Mouse (Mus musculus) testis, adult 2 months (tissue): Measurements from ENCODE around the gene Lbx2. TPM values are rescaled to one million over a fixed set of nuclear protein-coding genes. Genes with fewer than 3 reads are reported as not detected.

ENCODE experiments used
- H3K27ac ChIP-seq: fragments of 200-500 bp; 2 replicates; pipeline ENCODE4 v1.5.1; 2012; ENCODE audit warnings: low read depth, low read length; ENCODE audit not compliant: control insufficient read depth, insufficient read depth
- H3K27me3 ChIP-seq: fragments of 200-500 bp; 2 replicates; pipeline ENCODE4 v1.6.1; 2012; ENCODE audit warnings: mild to moderate bottlenecking, low read length, moderate library complexity; ENCODE audit not compliant: control insufficient read depth, insufficient read depth
- H3K36me3 ChIP-seq: fragments of 200-500 bp; 2 replicates; pipeline ENCODE4 v1.6.1; 2012; ENCODE audit warnings: mild to moderate bottlenecking, low read length; ENCODE audit not compliant: control insufficient read depth, insufficient read depth
- H3K4me1 ChIP-seq: fragments of 200-500 bp; 2 replicates; pipeline ENCODE4 v1.6.1; 2012; ENCODE audit warnings: low read length; ENCODE audit not compliant: control insufficient read depth, insufficient read depth
- H3K4me3 ChIP-seq: fragments of 200-500 bp; 2 replicates; pipeline ENCODE4 v1.5.1; 2012; ENCODE audit warnings: low read depth, mild to moderate bottlenecking, low read length, moderate library complexity, mixed read lengths; ENCODE audit not compliant: control insufficient read depth
- CTCF ChIP-seq: fragments of 200-500 bp; IDR thresholded peaks from 2 replicates; pipeline ENCODE4 v1.5.1; 2012; ENCODE audit warnings: low read depth, mild to moderate bottlenecking, inconsistent platforms, low read length, moderate library complexity; ENCODE audit not compliant: control insufficient read depth, insufficient read depth, insufficient replicate concordance
- POLR2A ChIP-seq: fragments of 200-500 bp; IDR thresholded peaks from 2 replicates; pipeline ENCODE4 v1.6.1; 2012; ENCODE audit warnings: low read depth, mild to moderate bottlenecking, inconsistent platforms, low read length, moderate library complexity; ENCODE audit not compliant: control insufficient read depth
- polyA plus RNA-seq: library from polyadenylated mRNA; depleted of rRNA; stranded (reverse); fragments of >200 nt; gene quantifications from 2 replicates; pipeline ENCODE4 v1.2.3, GENCODE M21; 2012

The Lbx2 gene
- polyA plus RNA-seq, 1 experiment: 0.25 TPM

DNA sequence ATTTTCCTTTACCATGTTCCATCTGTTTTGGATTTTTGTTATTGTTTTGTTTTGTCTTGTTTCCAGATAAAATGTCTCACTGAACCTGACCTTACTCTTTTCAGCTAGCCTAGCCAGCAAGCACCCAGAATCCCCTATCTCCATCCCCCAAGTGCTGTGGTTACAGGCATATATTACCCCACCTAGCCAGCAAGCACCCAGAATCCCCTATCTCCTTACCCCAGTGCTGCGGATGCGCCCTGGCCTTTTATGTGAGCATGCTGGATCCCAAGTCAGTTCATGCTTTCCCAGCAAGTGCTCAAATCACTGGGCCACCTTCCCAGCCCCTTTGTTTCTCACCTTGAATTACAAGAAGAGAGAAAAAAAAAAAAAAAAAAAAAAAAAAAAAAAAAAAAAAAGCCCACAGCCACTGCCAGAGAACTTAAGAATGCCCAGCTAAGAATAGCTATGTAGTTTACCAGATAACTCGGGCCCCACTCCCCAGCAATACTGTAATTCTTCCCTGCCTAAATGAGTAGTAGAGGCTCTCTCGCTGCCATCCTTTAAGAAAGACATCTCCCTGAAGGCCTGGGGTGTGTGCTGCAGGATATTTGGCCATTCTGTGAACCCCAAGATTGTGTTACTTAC, 25.5 kb downstream of the Lbx2 start:
- peaks cover 18% of the 10 kb centered on the region for H3K4me1 ChIP-seq

DNA sequence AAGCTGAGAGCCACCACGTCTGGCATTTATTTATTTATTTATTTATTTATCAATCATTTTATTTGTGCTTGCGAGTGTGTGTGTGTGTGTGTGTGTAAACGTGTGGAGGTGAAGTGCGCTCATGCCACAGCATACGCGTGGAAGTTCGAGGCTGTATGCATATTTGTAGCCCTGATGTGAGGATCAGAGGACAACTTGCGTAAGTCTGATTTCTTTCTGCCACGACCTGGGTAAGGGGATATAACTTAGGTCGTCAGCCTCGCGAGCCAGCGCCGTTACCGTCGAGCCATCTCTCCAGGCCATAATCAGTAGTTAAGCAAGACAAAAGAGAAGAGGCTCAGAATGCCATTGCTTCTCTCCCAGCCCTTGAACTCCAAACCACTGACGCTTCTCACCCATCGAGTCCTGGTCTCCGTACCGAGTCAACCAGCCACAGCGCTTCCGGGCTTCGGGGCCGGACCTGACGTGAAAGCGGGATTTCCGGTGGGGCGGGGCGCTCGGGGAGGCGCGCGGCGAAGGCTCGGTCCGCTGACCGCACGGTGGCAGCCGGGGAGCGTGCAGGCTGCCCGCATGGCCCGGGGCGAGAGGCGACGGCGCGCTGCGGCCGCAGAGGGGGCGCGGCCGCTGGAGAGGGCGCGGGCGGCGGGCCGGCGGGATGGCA, 29.0 kb downstream of the Lbx2 start, which contains the start of gene Mogs:
Gene Mogs, plus strand, starts transcription at position 486 of the 661 bp plus-strand sequence.
- TF ChIP-seq CTCF (no peak), POLR2A (peak; percentile 83)
- Histone ChIP-seq H3K27ac (peak within 1 kb of the TSS; percentile 64), H3K4me1 (peaks cover 12% of the 10 kb centered on the region)

More for the DNA sequence above, 25.5 kb downstream of the Lbx2 start:
- TF ChIP-seq CTCF (no peak), POLR2A (no peak)
- H3K27ac ChIP-seq: no peak overlapping the region
- no peak overlapping the region for H3K4me3 ChIP-seq
- no peaks in the 10 kb centered on the region for H3K36me3 ChIP-seq
- H3K27me3 ChIP-seq: no peaks in the 10 kb centered on the region

DNA sequence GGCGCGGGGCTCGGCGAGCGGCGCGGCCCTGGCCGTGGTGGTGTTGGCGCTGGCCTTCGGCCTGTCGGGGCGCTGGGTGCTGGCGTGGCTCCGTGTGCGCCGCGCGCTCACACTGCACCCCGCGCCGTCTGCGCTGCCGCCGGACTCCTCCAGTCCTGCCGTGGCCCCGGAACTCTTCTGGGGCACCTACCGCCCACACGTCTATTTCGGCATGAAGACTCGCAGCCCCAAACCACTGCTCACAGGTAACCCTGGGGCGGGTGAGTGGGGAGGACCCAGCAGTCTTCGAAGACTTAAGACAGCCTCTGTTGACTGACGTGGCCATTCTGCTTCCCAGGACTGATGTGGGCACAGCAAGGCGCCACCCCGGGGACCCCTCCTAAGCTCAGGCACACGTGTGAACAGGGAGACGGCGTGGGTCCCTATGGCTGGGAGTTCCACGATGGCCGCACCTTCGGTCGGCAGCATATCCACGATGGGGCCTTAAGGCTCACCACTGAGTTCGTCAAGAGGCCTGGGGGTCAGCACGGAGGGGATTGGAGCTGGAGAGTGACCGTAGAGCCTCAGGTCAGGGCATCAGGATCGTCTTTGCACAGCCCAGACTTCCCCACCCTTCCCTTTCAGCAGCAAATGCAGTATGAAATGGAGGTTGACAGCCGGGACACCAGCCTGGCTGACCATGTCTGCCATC, 29.7 kb downstream of the Lbx2 start:
- no peaks in the 10 kb centered on the region for H3K27me3 ChIP-seq
- peak overlapping the region; percentile 64; the same call in 1 of the 2 replicates for H3K27ac ChIP-seq
- H3K4me3 ChIP-seq: peak overlapping the region; percentile 99
- peaks cover 16% of the 10 kb centered on the region for H3K4me1 ChIP-seq
- no peaks in the 10 kb centered on the region; the same call in 1 of the 2 replicates for H3K36me3 ChIP-seq
- TF ChIP-seq POLR2A (no peak), CTCF (no peak)

More for the DNA sequence above, 29.0 kb downstream of the Lbx2 start, which contains the start of gene Mogs:
- Histone ChIP-seq H3K4me3 (peak within 1 kb of the TSS; percentile 99), H3K27me3 (no peaks in the 10 kb centered on the region), H3K36me3 (no peaks in the 10 kb centered on the region; the same call in 1 of the 2 replicates)

DNA sequence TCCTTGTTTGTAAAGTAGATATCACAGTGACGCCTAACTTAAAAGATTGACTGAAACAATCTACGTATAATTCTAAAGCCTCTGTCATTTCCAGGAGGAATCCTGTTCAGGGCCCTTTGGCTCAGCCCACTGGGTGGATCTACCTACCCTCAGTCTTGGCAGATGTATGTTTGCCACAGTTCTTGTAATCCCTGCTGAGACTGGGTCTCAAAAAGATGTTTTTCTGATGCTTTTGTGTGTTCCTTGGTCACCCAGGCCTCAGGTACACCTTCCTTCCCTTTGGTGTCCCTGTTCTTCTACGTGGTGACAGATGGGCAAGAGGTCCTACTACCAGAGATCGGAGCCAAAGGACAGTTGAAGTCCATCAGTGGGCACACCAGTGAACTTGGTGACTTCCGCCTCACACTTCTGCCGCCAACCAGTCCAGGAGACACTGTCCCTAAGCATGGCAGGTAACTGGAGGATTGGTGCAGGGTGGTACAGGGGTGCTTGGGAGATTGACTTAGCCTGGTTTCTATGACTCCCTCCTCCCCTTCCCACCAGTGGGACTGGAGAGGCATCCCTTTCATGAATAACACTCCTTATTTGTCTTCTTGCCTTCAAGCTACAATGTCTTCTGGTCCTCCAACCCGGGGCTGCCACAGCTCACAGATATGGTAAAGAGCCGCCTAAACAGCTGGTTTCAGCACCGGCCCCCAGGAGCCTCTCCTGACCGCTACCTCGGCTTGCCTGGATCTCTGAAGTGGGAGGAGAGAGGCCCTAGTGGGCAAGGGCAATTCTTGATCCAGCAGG, 30.4 kb downstream of the Lbx2 start:
- H3K4me1 ChIP-seq: peaks cover 23% of the 10 kb centered on the region
- no peak for TF ChIP-seq POLR2A
- no peak for TF ChIP-seq CTCF
- H3K27ac ChIP-seq: no peak overlapping the region
- H3K4me3 ChIP-seq: no peak overlapping the region
- H3K27me3 ChIP-seq: no peaks in the 10 kb centered on the region
- no peaks in the 10 kb centered on the region; the same call in 1 of the 2 replicates for H3K36me3 ChIP-seq

DNA sequence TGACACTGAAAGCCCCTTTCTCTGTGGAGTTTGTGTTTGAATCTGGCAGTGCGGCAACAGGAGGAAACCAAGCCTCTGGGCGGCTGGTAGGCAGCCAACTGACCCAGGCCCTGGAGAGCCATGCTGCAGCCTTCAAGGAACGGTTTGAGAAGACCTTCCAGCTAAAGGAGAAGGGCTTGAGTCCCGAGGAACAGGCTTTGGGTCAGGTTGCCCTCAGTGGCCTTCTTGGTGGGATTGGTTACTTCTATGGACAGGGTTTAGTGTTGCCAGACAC, 30.9 kb downstream of the Lbx2 start:
- no peak overlapping the region for H3K27ac ChIP-seq
- no peak overlapping the region for H3K4me3 ChIP-seq
- no peaks in the 10 kb centered on the region; the same call in 1 of the 2 replicates for H3K36me3 ChIP-seq
- no peaks in the 10 kb centered on the region for H3K27me3 ChIP-seq
- H3K4me1 ChIP-seq: peaks cover 24% of the 10 kb centered on the region
- TF ChIP-seq POLR2A (no peak), CTCF (no peak)

DNA sequence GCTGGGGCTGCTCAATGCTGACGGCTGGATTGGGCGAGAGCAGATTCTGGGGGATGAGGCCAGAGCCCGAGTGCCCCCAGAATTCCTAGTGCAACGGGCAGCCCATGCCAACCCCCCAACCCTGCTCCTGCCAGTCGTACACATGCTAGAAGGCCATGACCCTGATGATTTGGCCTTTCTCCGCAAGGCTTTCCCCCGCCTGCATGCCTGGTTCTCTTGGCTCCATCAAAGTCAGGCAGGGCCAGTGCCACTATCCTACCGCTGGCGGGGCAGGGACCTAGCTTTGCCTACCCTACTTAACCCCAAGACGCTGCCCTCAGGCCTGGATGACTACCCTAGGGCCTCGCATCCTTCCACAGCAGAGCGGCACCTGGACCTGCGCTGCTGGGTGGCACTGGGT, 31.4 kb downstream of the Lbx2 start:
- H3K36me3 ChIP-seq: no peaks in the 10 kb centered on the region; the same call in 1 of the 2 replicates
- H3K4me3 ChIP-seq: no peak overlapping the region
- peaks cover 27% of the 10 kb centered on the region for H3K4me1 ChIP-seq
- H3K27ac ChIP-seq: no peak overlapping the region
- no peak for TF ChIP-seq POLR2A
- no peak for TF ChIP-seq CTCF
- no peaks in the 10 kb centered on the region for H3K27me3 ChIP-seq
